Mouse (Mus musculus): ENCODE data around the gene Fam47e. TPM values are rescaled to one million over a fixed set of nuclear protein-coding genes. Genes with fewer than 3 reads are reported as not detected.

The Fam47e gene
- polyA plus RNA-seq (2014; fragmentation: Illumina TruSeq; extraction: RNeasy Lipid Tissue Mini Kit (QIAGEN cat#74804); ENCODE audit: low read depth, low replicate concordance), result 5.7 TPM

GRCm38 (mm10) chr5:92554891-92555511 is at the start of gene Fam47e:
Fam47e (plus strand) TSS chr5:92555069.

GRCm38 (mm10) chr5:92506733-92507132 is 48.1 kb upstream of the Fam47e start, which contains the start of gene Scarb2:
Scarb2 (minus strand) TSS chr5:92506833.

GRCm38 (mm10) chr5:92602691-92603690 is 48.1 kb downstream of the Fam47e start, which contains the start of gene Stbd1:
Stbd1 (plus strand) TSS chr5:92603041.

Other genes starting within 250 kb of the Fam47e start
- gene Sdad1, start 244.6 kb upstream of the Fam47e start, polyA plus RNA-seq (2014; fragmentation: Illumina TruSeq; extraction: RNeasy Lipid Tissue Mini Kit (QIAGEN cat#74804); ENCODE audit: low read depth, low replicate concordance), result 11.8 TPM
- 17.2 TPM for gene Cxcl9, start 227.0 kb upstream of the Fam47e start, polyA plus RNA-seq (2014; fragmentation: Illumina TruSeq; extraction: RNeasy Lipid Tissue Mini Kit (QIAGEN cat#74804); ENCODE audit: low read depth, low replicate concordance)
- 198 TPM for gene Art3, start 223.2 kb upstream of the Fam47e start, polyA plus RNA-seq (2014; fragmentation: Illumina TruSeq; extraction: RNeasy Lipid Tissue Mini Kit (QIAGEN cat#74804); ENCODE audit: low read depth, low replicate concordance)
- gene Cxcl10, start 206.2 kb upstream of the Fam47e start, polyA plus RNA-seq (2014; fragmentation: Illumina TruSeq; extraction: RNeasy Lipid Tissue Mini Kit (QIAGEN cat#74804); ENCODE audit: low read depth, low replicate concordance), result 3.6 TPM
- 18.5 TPM for gene Nup54, start 119.8 kb upstream of the Fam47e start, polyA plus RNA-seq (2014; fragmentation: Illumina TruSeq; extraction: RNeasy Lipid Tissue Mini Kit (QIAGEN cat#74804); ENCODE audit: low read depth, low replicate concordance)
- gene Scarb2, start 48.2 kb upstream of the Fam47e start, polyA plus RNA-seq (2014; fragmentation: Illumina TruSeq; extraction: RNeasy Lipid Tissue Mini Kit (QIAGEN cat#74804); ENCODE audit: low read depth, low replicate concordance), result 52.3 TPM
- 18.6 TPM for gene Stbd1, start 48.0 kb downstream of the Fam47e start, polyA plus RNA-seq (2014; fragmentation: Illumina TruSeq; extraction: RNeasy Lipid Tissue Mini Kit (QIAGEN cat#74804); ENCODE audit: low read depth, low replicate concordance)
- gene Ccdc158, start 120.2 kb downstream of the Fam47e start, polyA plus RNA-seq (2014; fragmentation: Illumina TruSeq; extraction: RNeasy Lipid Tissue Mini Kit (QIAGEN cat#74804); ENCODE audit: low read depth, low replicate concordance), result 3.2 TPM
- gene Shroom3, start 128.4 kb downstream of the Fam47e start, polyA plus RNA-seq (2014; fragmentation: Illumina TruSeq; extraction: RNeasy Lipid Tissue Mini Kit (QIAGEN cat#74804); ENCODE audit: low read depth, low replicate concordance), result 21.7 TPM